Comparison of ENCODE assay signal across 9 mouse cellular contexts in genomic region chr14:121346053-121346452, GRCm38 (mm10). TPM values are rescaled to one million over a fixed set of nuclear protein-coding genes. Genes with fewer than 3 reads are reported as not detected.
A peak's percentile ranks its signal among the peaks of the same experiment; 100 is the strongest.
DNase-seq lines count a peak whose midpoint lies in the region; ATAC-seq and TF ChIP-seq lines count a peak whose summit lies in the region.
"Had no signal": no experiment of that assay in that cellular context is flagged by ENCODE, and none has a peak within 500 bp of the region (broad histone marks: within the 10 kb centered on the region; RNA-seq: fewer than 3 reads in every experiment).

No protein-coding gene starts in this region.

- DNase-seq in left cerebral cortex, postnatal 25 days (ENCODE audit: low spot score in 2 of 2): no peak
- DNase-seq in left cerebral cortex, adult 9 months (ENCODE audit: low spot score in 2 of 2): no peak
- DNase-seq in layer of hippocampus, postnatal 14 days (ENCODE audit: low spot score in 2 of 2): no peak

- H3K9me3 ChIP-seq in kidney, embryonic 15.5 days (replicated peaks): no peaks in the 10 kb centered on the region
- no peaks in the 10 kb centered on the region for H3K9me3 ChIP-seq in kidney, embryonic 14.5 days (ENCODE audit: control insufficient read depth, low read length)
- H3K9me3 ChIP-seq in E14TG2a.4 (ENCODE audit: low read length): no peaks in the 10 kb centered on the region
- H3K9me3 ChIP-seq in megakaryocyte, embryonic 14.5 days: no peaks in the 10 kb centered on the region
- H3K9me3 ChIP-seq: stomach, embryonic 15.5 days had no signal

- H3K4me1 ChIP-seq in kidney, embryonic 15.5 days: peaks cover 69% of the 10 kb centered on the region
- H3K4me1 ChIP-seq in kidney, embryonic 14.5 days (ENCODE audit: control insufficient read depth, insufficient read depth, low read length): peaks cover 29% of the 10 kb centered on the region
- peaks cover 77% of the 10 kb centered on the region for H3K4me1 ChIP-seq in E14TG2a.4 (replicated peaks; ENCODE audit: low read depth, low read length)
- peaks cover 23% of the 10 kb centered on the region for H3K4me1 ChIP-seq in bone marrow macrophage, adult 2 months (ENCODE audit: control insufficient read depth, insufficient read depth, low read length)
- H3K4me1 ChIP-seq in megakaryocyte, embryonic 14.5 days: peaks cover 94% of the 10 kb centered on the region

- H3K36me3 ChIP-seq in kidney, embryonic 15.5 days: no peaks in the 10 kb centered on the region; the same call in 1 of the 2 replicates
- no peaks in the 10 kb centered on the region for H3K36me3 ChIP-seq in kidney, embryonic 14.5 days (ENCODE audit: control insufficient read depth, insufficient read depth, low read length)
- peaks cover 8% of the 10 kb centered on the region; the same call in 1 of the 2 replicates for H3K36me3 ChIP-seq in E14TG2a.4 (ENCODE audit: insufficient read depth, low read length)
- peaks cover 55% of the 10 kb centered on the region for H3K36me3 ChIP-seq in megakaryocyte, embryonic 14.5 days (replicated peaks; ENCODE audit: low read length)
- H3K36me3 ChIP-seq: stomach, embryonic 15.5 days had no signal

- no peak overlapping the region for H3K4me2 ChIP-seq in kidney, embryonic 15.5 days
- H3K4me2 ChIP-seq in kidney, embryonic 14.5 days (replicated peaks; ENCODE audit: low read depth, low read length): no peak overlapping the region
- H3K4me2 ChIP-seq: stomach, embryonic 15.5 days had no signal

- H3K27ac ChIP-seq in kidney, embryonic 15.5 days: no peak overlapping the region
- no peak overlapping the region for H3K27ac ChIP-seq in kidney, embryonic 14.5 days (ENCODE audit: low read depth, low read length)
- no peak overlapping the region for H3K27ac ChIP-seq in bone marrow macrophage, adult 2 months (ENCODE audit: insufficient read depth, low read depth, low read length)
- H3K27ac ChIP-seq: stomach, embryonic 15.5 days had no signal

- WGBS in kidney, embryonic 15.5 days: 79% methylated on average over 4 of the region's 4 CpGs
- WGBS in kidney, embryonic 14.5 days: 83% methylated on average over 4 of the region's 4 CpGs

- ATAC-seq in kidney, embryonic 15.5 days (replicated peaks; ENCODE audit: low FRiP score): peak; percentile 13; the same call in 1 of the 2 replicates
- ATAC-seq in kidney, embryonic 14.5 days (ENCODE audit: low FRiP score, low TSS enrichment): no peak

- no peak overlapping the region for H3K4me3 ChIP-seq in kidney, embryonic 15.5 days (replicated peaks)
- H3K4me3 ChIP-seq in kidney, embryonic 14.5 days (ENCODE audit: low read length): no peak overlapping the region
- 0 out of 2 replicates have a peak overlapping the region, but pooled peaks have one; percentile 1 for H3K4me3 ChIP-seq in E14TG2a.4 (replicated peaks; ENCODE audit: low read length)
- H3K4me3 ChIP-seq in bone marrow macrophage, adult 2 months (ENCODE audit: insufficient read depth, low read length): no peak overlapping the region
- peak overlapping the region; percentile 60 for H3K4me3 ChIP-seq in megakaryocyte, embryonic 14.5 days (replicated peaks)
- H3K4me3 ChIP-seq: stomach, embryonic 15.5 days had no signal

- H3K9ac ChIP-seq in kidney, embryonic 15.5 days: no peak overlapping the region
- H3K9ac ChIP-seq in kidney, embryonic 14.5 days (ENCODE audit: low read depth, low read length): no peak overlapping the region
- H3K9ac ChIP-seq: stomach, embryonic 15.5 days had no signal

- intact Hi-C loops in left cerebral cortex, postnatal 25 days (cut with DNase I): no loop called here

- peak; percentile 87 for TF ChIP-seq CTCF in E14TG2a.4 (conservative IDR thresholded peaks at IDR 0.05; ENCODE audit: low read length)
- TF ChIP-seq CTCF in bone marrow macrophage, adult 2 months (IDR thresholded peaks at IDR 0.05; ENCODE audit: low read depth, low read length): peak; percentile 29; the same call in 1 of the 2 replicates

- no peaks in the 10 kb centered on the region for H3K27me3 ChIP-seq in kidney, embryonic 15.5 days
- H3K27me3 ChIP-seq in kidney, embryonic 14.5 days (ENCODE audit: control insufficient read depth, insufficient read depth, low read length): no peaks in the 10 kb centered on the region
- H3K27me3 ChIP-seq in E14TG2a.4 (ENCODE audit: insufficient read depth, low read length): no peaks in the 10 kb centered on the region
- no peaks in the 10 kb centered on the region for H3K27me3 ChIP-seq in megakaryocyte, embryonic 14.5 days (replicated peaks)
- H3K27me3 ChIP-seq: stomach, embryonic 15.5 days had no signal

- TF ChIP-seq POLR2A in bone marrow macrophage, adult 2 months (IDR thresholded peaks at IDR 0.05; ENCODE audit: borderline replicate concordance, low read depth, low read length): no peak

RNA-seq across cellular contexts. Expression of gene Stk24, which starts 33.8 kb away (rescaled TPM):
- 37.9 and 39.3 TPM in 2 replicates for polyA plus RNA-seq in kidney, embryonic 15.5 days (2015; fragmentation: Nextera tagmentation; extraction: Ambion mirVana)
- polyA plus RNA-seq in kidney, embryonic 14.5 days (2014; fragmentation: Nextera tagmentation; extraction: Ambion mirVana): 24.2 and 51.5 TPM in 2 replicates
- polyA plus RNA-seq in bone marrow macrophage, adult 2 months (2012; ENCODE audit: insufficient read depth, insufficient read length, missing spikeins): 97.7 and 101 TPM in 2 replicates
- 37.4 and 52.9 TPM in 2 replicates for polyA plus RNA-seq in megakaryocyte, embryonic 14.5 days (2012; ENCODE audit: insufficient read depth, low replicate concordance)
- total RNA-seq in left cerebral cortex, postnatal 25 days (2021): 10 to 100 TPM; 58.9 to 65.1 TPM
- total RNA-seq in layer of hippocampus, postnatal 14 days (2021): 10 to 100 TPM; 49.9 to 51.0 TPM

Comparison
In these comparisons a context has a peak if more than half of its experiments do, and no peak if none do; other contexts are left out.
1. H3K4me3 ChIP-seq: peak in E14TG2a.4 (single experiment) and megakaryocyte, embryonic 14.5 days (single experiment); none in kidney, embryonic 15.5 days (single experiment), kidney, embryonic 14.5 days (single experiment) and bone marrow macrophage, adult 2 months (single experiment).